Mouse (Mus musculus) CH12.LX (cell line): ENCODE measurements around the gene Cops7a. TPM values are rescaled to one million over a fixed set of nuclear protein-coding genes. Genes with fewer than 3 reads are reported as not detected.

Source experiments
- DNase-seq: peaks from one replicate; pipeline ENCODE4 v3.0.0-alpha.2; 2013; ENCODE audit errors: extremely low read depth
- H3K27ac ChIP-seq: 2 replicates; pipeline ENCODE4 v1.5.1; 2012; ENCODE audit warnings: low read depth, mild to moderate bottlenecking, control low read depth, moderate library complexity; ENCODE audit not compliant: insufficient read depth
- H3K27me3 ChIP-seq: replicated peaks from 2 replicates; pipeline ENCODE3; 2012; ENCODE audit warnings: inconsistent platforms
- H3K36me3 ChIP-seq, 2 experiments: replicated peaks in 1 of 2; 2 replicates each; pipeline versions ENCODE3 to v1.6.1; 2012; ENCODE audit warnings: inconsistent platforms in 1 of 2, low read length in 1 of 2, mild to moderate bottlenecking in 1 of 2, mixed read lengths in 1 of 2, moderate library complexity in 1 of 2; ENCODE audit not compliant: control insufficient read depth in 1 of 2, insufficient read depth in 1 of 2
- H3K4me1 ChIP-seq, 2 experiments: 2 replicates each; pipeline ENCODE4 v1.6.1; 2012; ENCODE audit warnings: inconsistent platforms in 1 of 2, moderate library complexity in 1 of 2; ENCODE audit not compliant: insufficient read depth in 2 of 2, control insufficient read depth in 1 of 2
- H3K4me2 ChIP-seq: 2 replicates; pipeline ENCODE4 v1.6.1; 2012; ENCODE audit warnings: low read depth, mild to moderate bottlenecking, control low read depth; ENCODE audit not compliant: poor library complexity, insufficient read depth, severe bottlenecking
- H3K4me3 ChIP-seq, 3 experiments: fragments of 150-350 bp in 1 of 3; sonication (generic) in 1 of 3; replicated peaks in 1 of 3; 2 replicates each; pipeline versions ENCODE3 to v1.5.1; 2011 to 2012; ENCODE audit warnings: low read depth in 2 of 3, low read length in 2 of 3, mild to moderate bottlenecking in 2 of 3, moderate library complexity in 2 of 3, control low read depth in 1 of 3, improper control_type of control experiment in 1 of 3, inconsistent platforms in 1 of 3, mixed read lengths in 1 of 3; ENCODE audit not compliant: poor library complexity in 1 of 3
- H3K79me2 ChIP-seq: replicated peaks from 2 replicates; pipeline ENCODE4 v1.6.1; 2012; ENCODE audit warnings: mild to moderate bottlenecking, moderate library complexity; ENCODE audit not compliant: control insufficient read depth, poor library complexity, insufficient read depth, severe bottlenecking; ENCODE audit errors: extremely low read depth
- H3K9ac ChIP-seq: 2 replicates; pipeline ENCODE4 v1.6.1; 2012; ENCODE audit warnings: low read depth, mild to moderate bottlenecking, control low read depth, moderate library complexity; ENCODE audit not compliant: insufficient read depth
- H3K9me3 ChIP-seq: replicated peaks from 2 replicates; pipeline ENCODE3; 2012; ENCODE audit warnings: low read length, inconsistent platforms, mixed read lengths
- BHLHE40 ChIP-seq: IDR thresholded peaks from 2 replicates; pipeline ENCODE4 v1.6.1; 2011; ENCODE audit warnings: mild to moderate bottlenecking, low read depth, low read length, improper control_type of control experiment
- CHD2 ChIP-seq: IDR thresholded peaks from 2 replicates; pipeline ENCODE4 v1.6.1; 2011; ENCODE audit warnings: low read length, improper control_type of control experiment
- CTCF ChIP-seq, 2 experiments: IDR thresholded peaks in 1 of 2; conservative IDR thresholded peaks in 1 of 2; 2 replicates each; pipeline ENCODE4 v1.5.1; 2011 to 2012; ENCODE audit warnings: low read depth in 2 of 2, low read length in 2 of 2, improper control_type of control experiment in 1 of 2, inconsistent platforms in 1 of 2, mild to moderate bottlenecking in 1 of 2, moderate library complexity in 1 of 2
- E2F4 ChIP-seq: IDR thresholded peaks from 2 replicates; pipeline ENCODE4 v1.6.1; 2011; ENCODE audit warnings: low read depth, low read length, improper control_type of control experiment; ENCODE audit not compliant: insufficient replicate concordance
- ELF1 ChIP-seq: IDR thresholded peaks from 2 replicates; pipeline ENCODE4 v1.6.1; 2014; ENCODE audit warnings: low read depth, mild to moderate bottlenecking, inconsistent platforms, low read length, improper control_type of control experiment
- EP300 ChIP-seq: IDR thresholded peaks from 2 replicates; pipeline ENCODE4 v1.6.1; 2011; ENCODE audit warnings: low read length, improper control_type of control experiment
- ETS1 ChIP-seq: conservative IDR thresholded peaks from 2 replicates; pipeline ENCODE4 v1.6.1; 2012; ENCODE audit warnings: low read depth, mild to moderate bottlenecking, inconsistent platforms, low read length, improper control_type of control experiment, moderate library complexity
- GABPA ChIP-seq: IDR thresholded peaks from 2 replicates; pipeline ENCODE4 v1.6.1; 2012; ENCODE audit warnings: low read depth, low read length, improper control_type of control experiment, inconsistent platforms; ENCODE audit not compliant: insufficient replicate concordance
- HCFC1 ChIP-seq: IDR thresholded peaks from 2 replicates; pipeline ENCODE4 v1.6.1; 2012; ENCODE audit warnings: low read depth, mild to moderate bottlenecking, inconsistent platforms, low read length, improper control_type of control experiment
- IRF4 ChIP-seq: IDR thresholded peaks from 2 replicates; pipeline ENCODE4 v1.6.1; 2014; ENCODE audit warnings: low read depth, mild to moderate bottlenecking, inconsistent platforms, low read length, improper control_type of control experiment
- JUND ChIP-seq: conservative IDR thresholded peaks from 2 replicates; pipeline ENCODE4 v1.6.1; 2011; ENCODE audit warnings: low read depth, low read length, improper control_type of control experiment
- MAFK ChIP-seq: IDR thresholded peaks from 2 replicates; pipeline ENCODE4 v1.6.1; 2011; ENCODE audit warnings: low read length, improper control_type of control experiment; ENCODE audit not compliant: insufficient replicate concordance
- MAZ ChIP-seq: IDR thresholded peaks from 2 replicates; pipeline ENCODE4 v1.6.1; 2012; ENCODE audit warnings: low read depth, mild to moderate bottlenecking, inconsistent platforms, low read length, improper control_type of control experiment, moderate library complexity
- MXI1 ChIP-seq: IDR thresholded peaks from 2 replicates; pipeline ENCODE4 v1.6.1; 2011; ENCODE audit warnings: mild to moderate bottlenecking, low read depth, low read length, improper control_type of control experiment
- NELFE ChIP-seq: IDR thresholded peaks from 2 replicates; pipeline ENCODE4 v1.6.1; 2011; ENCODE audit warnings: low read depth, low read length, improper control_type of control experiment
- POLR2A ChIP-seq: IDR thresholded peaks from 2 replicates; pipeline ENCODE4 v1.6.1; 2011; ENCODE audit warnings: low read depth, mild to moderate bottlenecking, improper control_type of control experiment, low read length
- POLR2AphosphoS2 ChIP-seq: IDR thresholded peaks from 2 replicates; pipeline ENCODE4 v1.6.1; 2011; ENCODE audit warnings: low read depth, low read length, improper control_type of control experiment
- RAD21 ChIP-seq: IDR thresholded peaks from 2 replicates; pipeline ENCODE4 v1.6.1; 2011; ENCODE audit warnings: low read depth, mild to moderate bottlenecking, low read length, improper control_type of control experiment, moderate library complexity
- RCOR1 ChIP-seq: conservative IDR thresholded peaks from 2 replicates; pipeline ENCODE4 v1.6.1; 2012; ENCODE audit warnings: low read depth, mild to moderate bottlenecking, inconsistent platforms, low read length, improper control_type of control experiment
- SIN3A ChIP-seq: IDR thresholded peaks from 2 replicates; pipeline ENCODE4 v1.6.1; 2012; ENCODE audit warnings: low read length, improper control_type of control experiment, inconsistent platforms
- SMC3 ChIP-seq: IDR thresholded peaks from 2 replicates; pipeline ENCODE4 v1.6.1; 2011; ENCODE audit warnings: low read depth, low read length, improper control_type of control experiment
- TCF12 ChIP-seq: IDR thresholded peaks from 2 replicates; pipeline ENCODE4 v1.6.1; 2014; ENCODE audit warnings: low read depth, mild to moderate bottlenecking, inconsistent platforms, low read length, improper control_type of control experiment
- UBTF ChIP-seq: IDR thresholded peaks from 2 replicates; pipeline ENCODE4 v1.6.1; 2012; ENCODE audit warnings: low read depth, mild to moderate bottlenecking, inconsistent platforms, low read length, improper control_type of control experiment, moderate library complexity
- USF1 ChIP-seq: IDR thresholded peaks from 2 replicates; pipeline ENCODE4 v1.6.1; 2014; ENCODE audit warnings: low read depth, mild to moderate bottlenecking, inconsistent platforms, low read length, improper control_type of control experiment
- USF2 ChIP-seq: conservative IDR thresholded peaks from 2 replicates; pipeline ENCODE4 v1.6.1; 2011; ENCODE audit warnings: low read depth, low read length, improper control_type of control experiment
- ZC3H11A ChIP-seq: IDR thresholded peaks from 2 replicates; pipeline ENCODE4 v1.6.1; 2012; ENCODE audit warnings: low read depth, mild to moderate bottlenecking, inconsistent platforms, low read length, improper control_type of control experiment
- ZMIZ1 ChIP-seq: IDR thresholded peaks from 2 replicates; pipeline ENCODE4 v1.6.1; 2012; ENCODE audit warnings: low read depth, mild to moderate bottlenecking, inconsistent platforms, low read length, improper control_type of control experiment
- ZNF384 ChIP-seq: IDR thresholded peaks from 2 replicates; pipeline ENCODE4 v1.6.1; 2012; ENCODE audit warnings: low read depth, low read length, improper control_type of control experiment, inconsistent platforms
- dilution Hi-C: fragments of 300-500 bp; cut with MboI; formaldehyde crosslinking; loops from 2 replicates; pipeline ENCODE4 v1.14.3; 2020; ENCODE audit warnings: low sequenced_read_pairs; ENCODE audit not compliant: extremely low pct_unique_long_range_greater_than_20kb, extremely low pct_ligation_motif_present
- in situ Hi-C: fragments of 300-500 bp; cut with MboI; formaldehyde crosslinking; loops from 3 replicates; pipeline ENCODE4 v1.14.3; 2019; ENCODE audit warnings: low sequenced_read_pairs, low pct_ligation_motif_present, low pct_unique_long_range_greater_than_20kb, mixed read lengths
- polyA plus RNA-seq: library from polyadenylated mRNA; unstranded; fragments of >175 nt; gene quantifications from 2 replicates; pipeline ENCODE4 v1.2.1, GENCODE M21; 2012; ENCODE audit warnings: low read depth; ENCODE audit not compliant: insufficient read length
- total RNA-seq, 2 experiments: library from RNA; depleted of rRNA; stranded (reverse); fragments of 300-350 nt in 1 of 2; fragments of >200 nt in 1 of 2; gene quantifications; 2 replicates each; pipeline ENCODE4 v1.2.3; 2012 to 2014

Gene Cops7a
- total and polyA plus RNA-seq, 3 experiments = 73.2 to 114 (median 104) TPM

DNA sequence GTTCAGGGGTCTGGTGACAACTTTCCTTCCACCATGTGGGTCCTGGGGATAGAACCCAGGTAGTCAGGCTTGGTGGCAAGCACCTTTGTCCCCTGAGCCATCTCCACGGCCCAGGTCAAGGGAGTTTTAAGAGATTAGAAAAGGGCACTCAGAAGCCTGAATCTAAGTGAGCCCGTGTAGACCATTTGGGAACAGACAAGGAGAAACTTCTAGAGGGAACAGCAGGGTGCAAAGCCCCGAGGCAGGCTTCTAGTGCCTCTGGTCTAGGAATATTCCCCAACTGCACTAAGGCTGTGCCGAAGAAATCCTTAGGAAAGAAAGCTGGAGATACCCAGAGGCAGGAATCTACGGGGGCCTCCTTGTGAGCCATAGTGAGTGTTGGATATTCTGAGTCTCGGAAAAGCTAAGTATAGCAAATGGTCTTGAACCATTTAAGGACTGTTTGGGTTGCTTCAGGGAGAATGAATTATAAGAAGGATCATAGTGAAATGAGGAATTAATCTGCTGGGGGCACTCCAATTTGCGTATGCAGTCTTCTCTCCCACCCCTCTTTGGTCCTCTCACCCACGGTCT is 30.6 kb upstream of the Cops7a start:
- Histone ChIP-seq H3K36me3 (no peaks in the 10 kb centered on the region), H3K4me3 (no peak overlapping the region), H3K4me1 (peaks cover 11 to 12% of the 10 kb centered on the region in 2 experiments), H3K27me3 (peaks cover 75% of the 10 kb centered on the region), H3K27ac (no peak overlapping the region), H3K79me2 (no peaks in the 10 kb centered on the region)
- no peak for DNase-seq
- in situ Hi-C loops = no loop called here
- TF ChIP-seq USF1 (no peak), SMC3 (no peak), MAZ (no peak), EP300 (no peak), POLR2A (no peak), E2F4 (no peak), ZMIZ1 (no peak), POLR2AphosphoS2 (no peak), RCOR1 (no peak), TCF12 (no peak), CHD2 (no peak), MAFK (no peak), IRF4 (no peak), NELFE (no peak), ELF1 (no peak), MXI1 (no peak), ZC3H11A (no peak), GABPA (no peak), JUND (no peak)
- TF ChIP-seq, all 38 proteins: peak for 0
- Histone ChIP-seq H3K9me3 (no peaks in the 10 kb centered on the region), H3K4me2 (no peak overlapping the region), H3K9ac (no peak overlapping the region)
- dilution Hi-C loops = no loop called here

DNA sequence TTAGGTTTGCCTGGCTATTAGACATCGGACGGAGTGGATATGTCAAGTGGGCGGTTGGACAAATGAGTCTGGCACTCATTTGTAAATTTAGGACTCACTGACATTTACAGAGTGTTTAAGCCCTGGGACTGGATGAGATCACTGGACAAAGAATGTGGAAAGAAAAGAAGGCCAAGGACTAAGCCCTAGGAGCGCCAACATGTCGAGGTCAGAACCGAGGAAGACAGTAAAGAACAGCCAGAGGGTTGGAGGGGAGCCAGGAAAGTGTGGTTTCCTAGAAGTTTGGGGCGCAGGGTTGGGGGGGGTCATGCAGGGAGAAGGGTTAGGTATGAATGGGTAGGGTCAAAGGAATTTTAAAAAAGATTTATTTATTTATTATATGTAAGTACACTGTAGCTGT is 29.9 kb upstream of the Cops7a start:
- Histone ChIP-seq H3K4me2 (no peak overlapping the region), H3K27me3 (peaks cover 74% of the 10 kb centered on the region), H3K9me3 (peaks cover 5% of the 10 kb centered on the region), H3K4me1 (peaks cover 11 to 12% of the 10 kb centered on the region in 2 experiments), H3K4me3 (no peak overlapping the region), H3K36me3 (no peaks in the 10 kb centered on the region), H3K79me2 (no peaks in the 10 kb centered on the region), H3K9ac (no peak overlapping the region), H3K27ac (no peak overlapping the region)
- in situ Hi-C loops (no loop called here), dilution Hi-C loops (no loop called here)
- TF ChIP-seq MAZ (no peak), ZC3H11A (no peak), CTCF (conservative IDR thresholded peaks at IDR 0.05 in 1 of 2, IDR thresholded peaks at IDR 0.05 in 1 of 2; ENCODE audit: low read depth in 2 of 2, low read length in 2 of 2) (no peak), BHLHE40 (no peak), USF2 (no peak), ZNF384 (no peak), JUND (no peak), NELFE (no peak), TCF12 (no peak), ETS1 (no peak), EP300 (no peak), SIN3A (no peak), ELF1 (no peak), UBTF (no peak), RAD21 (no peak), CHD2 (no peak), IRF4 (no peak), HCFC1 (no peak)
- DNase-seq = no peak
